Mouse (Mus musculus): ENCODE data around the gene Depdc5.
"Not testable (repeated sequence)": the region's sequence is repeated elsewhere in the genome, so short reads cannot be mapped to it uniquely, and the experiment has no call there.

The Depdc5 gene

GRCm38 (mm10) chr5:32907496-32907895 lies 44.0 kb downstream of the Depdc5 start:
- no peak for DNase-seq (ENCODE audit: low read depth, low spot score)

GRCm38 (mm10) chr5:32914071-32914470 lies 50.6 kb downstream of the Depdc5 start:
- DNase-seq (ENCODE audit: low read depth, low spot score): no peak

GRCm38 (mm10) chr5:32919281-32919680 lies 55.8 kb downstream of the Depdc5 start:
- not testable (repeated sequence) for DNase-seq (ENCODE audit: low read depth, low spot score)

GRCm38 (mm10) chr5:32922906-32923305 lies 59.4 kb downstream of the Depdc5 start:
- no peak for DNase-seq (ENCODE audit: low read depth, low spot score)

- no peak for DNase-seq (ENCODE audit: low read depth, low spot score)
Observed at GRCm38 (mm10) chr5:32930761-32931160, 67.3 kb downstream of the Depdc5 start.

- no peak for DNase-seq (ENCODE audit: low read depth, low spot score)
Observed at GRCm38 (mm10) chr5:32934654-32935053, 71.2 kb downstream of the Depdc5 start.

- no peak for DNase-seq (ENCODE audit: low read depth, low spot score)
Observed at GRCm38 (mm10) chr5:32940586-32940985, 77.1 kb downstream of the Depdc5 start.

GRCm38 (mm10) chr5:32941209-32941924 lies 77.9 kb downstream of the Depdc5 start:
- no peak for DNase-seq (ENCODE audit: low read depth, low spot score)

GRCm38 (mm10) chr5:32950077-32950476 lies 86.6 kb downstream of the Depdc5 start:
- DNase-seq (ENCODE audit: low read depth, low spot score): no peak

GRCm38 (mm10) chr5:32950702-32951274 lies 87.3 kb downstream of the Depdc5 start:
- DNase-seq (ENCODE audit: low read depth, low spot score): no peak

- no peak for DNase-seq (ENCODE audit: low read depth, low spot score)
Observed at GRCm38 (mm10) chr5:32955716-32956115, 92.2 kb downstream of the Depdc5 start.

GRCm38 (mm10) chr5:32961616-32962015 lies 98.1 kb downstream of the Depdc5 start:
- no peak for DNase-seq (ENCODE audit: low read depth, low spot score)

- no peak for DNase-seq (ENCODE audit: low read depth, low spot score)
Observed at GRCm38 (mm10) chr5:32962581-32962980, 99.1 kb downstream of the Depdc5 start.

GRCm38 (mm10) chr5:32976541-32976940 lies 113.0 kb downstream of the Depdc5 start:
- no peak for DNase-seq (ENCODE audit: low read depth, low spot score)

- no peak for DNase-seq (ENCODE audit: low read depth, low spot score)
Observed at GRCm38 (mm10) chr5:32977179-32977578, 113.7 kb downstream of the Depdc5 start.

- DNase-seq (ENCODE audit: low read depth, low spot score): no peak
Observed at GRCm38 (mm10) chr5:32985379-32985778, 121.9 kb downstream of the Depdc5 start.

- DNase-seq (ENCODE audit: low read depth, low spot score): no peak
Observed at GRCm38 (mm10) chr5:32987873-32988272, 124.4 kb downstream of the Depdc5 start.

- no peak for DNase-seq (ENCODE audit: low read depth, low spot score)
Observed at GRCm38 (mm10) chr5:32989959-32990640, 126.6 kb downstream of the Depdc5 start.

GRCm38 (mm10) chr5:32991152-32991551 lies 127.7 kb downstream of the Depdc5 start:
- no peak for DNase-seq (ENCODE audit: low read depth, low spot score)

GRCm38 (mm10) chr5:32994471-32994870 lies 131.0 kb downstream of the Depdc5 start:
- no peak for DNase-seq (ENCODE audit: low read depth, low spot score)

- no peak for DNase-seq (ENCODE audit: low read depth, low spot score)
Observed at GRCm38 (mm10) chr5:32995756-32996155, 132.3 kb downstream of the Depdc5 start.

- DNase-seq (ENCODE audit: low read depth, low spot score): no peak
Observed at GRCm38 (mm10) chr5:32996560-32996959, 133.1 kb downstream of the Depdc5 start.

- no peak for DNase-seq (ENCODE audit: low read depth, low spot score)
Observed at GRCm38 (mm10) chr5:32997686-32998085, 134.2 kb downstream of the Depdc5 start.
